Mouse (Mus musculus) olfactory bulb, adult 2 months (tissue): ENCODE measurements around the gene Tmem33.

Experiments used
- CTCF ChIP-seq: fragments of 200-500 bp; IDR thresholded peaks from 2 replicates; pipeline ENCODE4 v1.5.1; 2012; ENCODE audit warnings: low read depth, mild to moderate bottlenecking, low read length, moderate library complexity; ENCODE audit not compliant: insufficient read depth
- POLR2A ChIP-seq: fragments of 200-500 bp; IDR thresholded peaks from 2 replicates; pipeline ENCODE4 v1.6.1; 2012; ENCODE audit warnings: mild to moderate bottlenecking, low read depth, low read length, moderate library complexity; ENCODE audit not compliant: insufficient read depth

DNA sequence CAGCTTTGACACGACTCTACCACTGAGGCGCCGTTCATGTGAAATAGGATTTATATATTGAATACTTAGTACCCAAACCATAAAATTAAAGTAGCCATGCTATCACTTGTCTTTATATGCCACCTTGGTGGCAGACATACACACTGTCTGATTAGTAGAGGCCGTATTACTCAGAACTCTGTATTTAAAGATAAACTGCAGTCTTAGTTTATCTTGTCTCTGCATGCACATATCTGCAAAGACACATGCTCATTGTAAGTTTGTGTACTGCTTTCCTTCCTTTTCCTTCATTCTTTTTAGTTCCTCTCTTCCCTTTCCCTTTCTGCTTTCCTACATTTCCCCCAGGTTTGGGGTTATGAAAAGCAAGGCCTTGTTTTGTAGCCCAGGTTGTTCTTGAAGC, 20.0 kb downstream of the Tmem33 start:
- TF ChIP-seq CTCF (no peak), POLR2A (no peak)
